Mouse (Mus musculus): ENCODE measurements around the gene Olfr3. TPM values are rescaled to one million over a fixed set of nuclear protein-coding genes. Genes with fewer than 3 reads are reported as not detected.

Olfr3 gene
- not detected for total RNA-seq (2023)

DNA sequence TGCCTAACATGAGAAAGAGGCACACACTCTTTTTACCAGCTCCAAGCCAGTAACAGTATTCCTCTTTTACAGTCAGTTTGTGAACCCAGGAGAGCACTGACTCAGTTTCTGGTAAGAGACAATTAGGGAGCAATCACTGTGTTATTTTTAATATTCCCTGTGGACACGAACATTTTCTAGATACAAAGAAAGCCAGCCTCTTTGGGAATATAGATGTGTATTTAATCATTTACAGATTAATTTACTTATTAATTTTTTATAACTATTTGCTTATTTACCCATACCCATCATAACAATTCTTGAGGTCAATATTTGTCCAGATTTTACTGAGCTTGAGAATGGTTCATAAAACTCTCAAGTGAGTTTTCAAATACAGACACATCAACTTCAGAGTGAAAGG is at the start of gene Olfr3:
TSS of gene Olfr3 (minus strand) at position 101 of the 400 bp plus-strand sequence.

GRCm38 (mm10) chr2:36862560-36862959 is 45.7 kb upstream of the Olfr3 start, which contains the start of gene Olfr351:
Gene Olfr351 (minus strand): TSS chr2:36862660.

DNA sequence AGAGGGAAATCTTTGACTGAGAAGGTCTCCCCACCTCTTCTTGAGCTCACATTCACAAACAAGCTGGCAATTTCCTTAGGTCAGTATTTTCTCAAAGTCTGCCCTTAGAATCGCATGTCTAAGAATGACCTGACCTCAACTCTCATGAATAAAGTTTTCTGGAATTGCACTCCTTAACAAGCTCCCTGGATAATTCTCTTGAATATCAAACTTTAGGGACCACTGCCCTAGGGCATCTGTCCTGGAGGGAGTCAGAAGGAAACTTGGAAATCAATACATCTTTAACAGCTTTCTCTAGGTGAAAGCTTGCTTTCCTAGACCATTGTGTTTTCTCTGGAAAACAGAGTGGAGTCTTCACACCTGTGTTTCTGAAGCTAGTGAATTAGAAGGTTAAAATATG is 29.2 kb upstream of the Olfr3 start, which contains the start of gene Olfr350:
TSS of gene Olfr350 (plus strand) at position 301 of the 400 bp plus-strand sequence.

DNA sequence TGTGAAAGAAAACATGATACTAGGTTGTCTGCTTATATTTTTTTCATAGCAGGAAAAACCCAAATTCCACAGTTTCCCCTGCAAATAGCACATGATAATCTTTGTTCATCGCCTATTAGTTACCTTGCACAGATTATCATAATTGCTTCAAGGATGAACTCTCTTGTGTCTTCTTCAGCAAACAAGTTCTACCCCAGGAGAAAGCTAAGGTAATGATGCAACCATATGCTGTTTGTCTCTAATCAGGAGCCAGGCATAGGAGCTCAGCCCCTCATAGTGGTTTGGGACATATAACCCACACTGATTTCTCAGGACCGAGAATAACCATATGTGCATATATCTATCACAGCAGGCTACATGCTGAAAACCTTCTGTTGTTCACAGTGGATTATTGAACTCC is 26.6 kb downstream of the Olfr3 start, which contains the start of gene Olfr50:
TSS of gene Olfr50 (plus strand) at position 301 of the 400 bp plus-strand sequence.

DNA sequence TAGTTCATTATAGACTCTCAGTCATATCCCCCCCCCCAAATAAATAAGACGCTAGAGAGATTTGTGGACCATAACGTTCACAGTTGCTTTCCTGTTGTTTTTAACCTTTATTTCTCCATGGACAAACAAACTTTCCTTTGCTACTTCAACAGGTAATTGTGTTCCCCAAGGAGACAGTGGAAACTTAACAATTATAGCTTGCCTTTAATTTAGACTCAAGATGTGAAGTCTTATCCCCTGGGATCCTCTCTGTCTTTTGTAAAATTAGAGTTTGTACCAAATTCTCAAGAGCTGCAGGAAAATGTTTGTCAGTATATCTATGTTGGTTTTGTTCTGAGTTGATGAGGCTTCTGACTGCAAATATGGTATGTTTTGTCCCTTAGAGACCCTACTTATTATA is 32.9 kb downstream of the Olfr3 start, which contains the start of gene Olfr348:
TSS of gene Olfr348 (plus strand) at position 301 of the 400 bp plus-strand sequence.

Other genes with a start within 250 kb of the Olfr3 start
- gene Olfr345, start 177.0 kb downstream of the Olfr3 start, total RNA-seq (2023), result not detected
- gene Olfr346, start 131.2 kb downstream of the Olfr3 start, total RNA-seq (2023), result not detected
- not detected for gene Olfr347, start 85.1 kb downstream of the Olfr3 start, total RNA-seq (2023)
- gene Olfr348, start 32.8 kb downstream of the Olfr3 start, total RNA-seq (2023), result not detected
- gene Olfr50, start 26.5 kb downstream of the Olfr3 start, total RNA-seq (2023), result not detected
- not detected for gene Olfr350, start 29.3 kb upstream of the Olfr3 start, total RNA-seq (2023)
- gene Olfr351, start 45.6 kb upstream of the Olfr3 start, total RNA-seq (2023), result not detected
- gene Olfr352, start 51.4 kb upstream of the Olfr3 start, total RNA-seq (2023), result not detected
- gene Olfr353, start 75.9 kb upstream of the Olfr3 start, total RNA-seq (2023), result not detected
- not detected for gene Olfr354, start 88.6 kb upstream of the Olfr3 start, total RNA-seq (2023)
- not detected for gene Olfr355, start 111.9 kb upstream of the Olfr3 start, total RNA-seq (2023)
- gene Olfr356, start 120.1 kb upstream of the Olfr3 start, total RNA-seq (2023), result not detected
- gene Olfr357, start 176.8 kb upstream of the Olfr3 start, total RNA-seq (2023), result not detected
- not detected for gene Olfr358, start 192.3 kb upstream of the Olfr3 start, total RNA-seq (2023)
- not detected for gene Olfr360, start 248.7 kb upstream of the Olfr3 start, total RNA-seq (2023)